ENCODE assay signal across 23 mouse cellular contexts in genomic region chr4:137315061-137315460, GRCm38 (mm10). TPM values are rescaled to one million over a fixed set of nuclear protein-coding genes. Genes with fewer than 3 reads are reported as not detected.
DNase-seq lines count a peak whose midpoint lies in the region; ATAC-seq and TF ChIP-seq lines count a peak whose summit lies in the region.
"Had no signal": no experiment of that assay in that cellular context is flagged by ENCODE, and none has a peak within 500 bp of the region (broad histone marks: within the 10 kb centered on the region; RNA-seq: fewer than 3 reads in every experiment).

No protein-coding gene starts in this region.

- no peak overlapping the region for H3K9ac ChIP-seq in hindbrain, embryonic 15.5 days
- no peak overlapping the region for H3K9ac ChIP-seq in midbrain, embryonic 13.5 days (replicated peaks)
- H3K9ac ChIP-seq in midbrain, embryonic 14.5 days (replicated peaks; ENCODE audit: low read length): no peak overlapping the region
- H3K9ac ChIP-seq: embryonic facial prominence, embryonic 12.5 days; embryonic facial prominence, embryonic 15.5 days; forebrain, postnatal 0 days; hindbrain, embryonic 13.5 days had no signal

- H3K4me3 ChIP-seq in gastrocnemius, adult 2 months: no peak overlapping the region
- H3K4me3 ChIP-seq in hindbrain, embryonic 15.5 days: no peak overlapping the region
- no peak overlapping the region for H3K4me3 ChIP-seq in hindbrain, embryonic 10.5 days
- H3K4me3 ChIP-seq in midbrain, embryonic 13.5 days (replicated peaks): no peak overlapping the region
- no peak overlapping the region for H3K4me3 ChIP-seq in midbrain, embryonic 14.5 days (replicated peaks; ENCODE audit: low read depth, low read length)
- H3K4me3 ChIP-seq: embryonic facial prominence, embryonic 12.5 days; embryonic facial prominence, embryonic 15.5 days; heart, embryonic 12.5 days; hindbrain, embryonic 13.5 days had no signal

- no peak for DNase-seq in gastrocnemius, adult 2 months
- DNase-seq in gastrocnemius, postnatal 36 days: no peak
- DNase-seq in hindbrain, embryonic 10.5 days (ENCODE audit: low spot score): no peak
- no peak for DNase-seq in midbrain, embryonic 14.5 days
- DNase-seq: adrenal gland, postnatal 14 days; cerebellum, adult 11 months; cerebellum, adult 2 months; cerebellum, adult 9-11 months; forebrain, postnatal 0 days; heart, postnatal 14 days had no signal

- 0 out of 2 replicates have a peak, but pooled peaks have one; percentile 16 for ATAC-seq in hindbrain, embryonic 15.5 days (ENCODE audit: low FRiP score, low read depth)
- ATAC-seq in midbrain, embryonic 13.5 days: no peak
- ATAC-seq in midbrain, embryonic 14.5 days (ENCODE audit: low FRiP score, low TSS enrichment): no peak
- ATAC-seq: forebrain, embryonic 14.5 days; forebrain, postnatal 0 days; hindbrain, postnatal 0 days; inflammation-experienced regulatory T-cells, adult 6 months; Patski had no signal

- peaks cover 14% of the 10 kb centered on the region for H3K36me3 ChIP-seq in hindbrain, embryonic 15.5 days
- peaks cover 52% of the 10 kb centered on the region for H3K36me3 ChIP-seq in hindbrain, embryonic 10.5 days
- peaks cover 15% of the 10 kb centered on the region; the same call in 1 of the 2 replicates for H3K36me3 ChIP-seq in midbrain, embryonic 13.5 days
- H3K36me3 ChIP-seq in midbrain, embryonic 14.5 days (ENCODE audit: control insufficient read depth, insufficient read depth, low read length): peaks cover 23% of the 10 kb centered on the region

- H3K27me3 ChIP-seq in hindbrain, embryonic 15.5 days: no peaks in the 10 kb centered on the region
- no peaks in the 10 kb centered on the region for H3K27me3 ChIP-seq in hindbrain, embryonic 10.5 days (ENCODE audit: insufficient read depth, poor library complexity, severe bottlenecking)
- no peaks in the 10 kb centered on the region for H3K27me3 ChIP-seq in midbrain, embryonic 13.5 days
- H3K27me3 ChIP-seq in midbrain, embryonic 14.5 days (ENCODE audit: control insufficient read depth, insufficient read depth, low read length): no peaks in the 10 kb centered on the region
- H3K27me3 ChIP-seq: embryonic facial prominence, embryonic 12.5 days; embryonic facial prominence, embryonic 15.5 days; heart, embryonic 12.5 days; hindbrain, embryonic 13.5 days; Patski had no signal

- peak overlapping the region; percentile 86 for H3K27ac ChIP-seq in gastrocnemius, adult 2 months
- no peak overlapping the region for H3K27ac ChIP-seq in hindbrain, embryonic 15.5 days (replicated peaks)
- no peak overlapping the region for H3K27ac ChIP-seq in hindbrain, embryonic 10.5 days
- H3K27ac ChIP-seq in midbrain, embryonic 13.5 days: 0 out of 2 replicates have a peak overlapping the region, but pooled peaks have one; percentile 0
- H3K27ac ChIP-seq in midbrain, embryonic 14.5 days (replicated peaks; ENCODE audit: low read depth, low read length): no peak overlapping the region
- H3K27ac ChIP-seq: embryonic facial prominence, embryonic 15.5 days; hindbrain, embryonic 13.5 days; hindbrain, postnatal 0 days had no signal

- WGBS in hindbrain, embryonic 15.5 days: 88% methylated on average over 2 of the region's 2 CpGs
- 96% methylated on average over 2 of the region's 2 CpGs for WGBS in hindbrain, embryonic 10.5 days
- WGBS in midbrain, embryonic 13.5 days: 76% methylated on average over 2 of the region's 2 CpGs
- 82% methylated on average over 2 of the region's 2 CpGs for WGBS in midbrain, embryonic 14.5 days

- H3K4me1 ChIP-seq in hindbrain, embryonic 15.5 days (replicated peaks): no peaks in the 10 kb centered on the region
- no peaks in the 10 kb centered on the region for H3K4me1 ChIP-seq in hindbrain, embryonic 10.5 days (replicated peaks)
- H3K4me1 ChIP-seq in midbrain, embryonic 13.5 days (replicated peaks): peaks cover 9% of the 10 kb centered on the region
- no peaks in the 10 kb centered on the region for H3K4me1 ChIP-seq in midbrain, embryonic 14.5 days (ENCODE audit: control insufficient read depth, insufficient read depth, low read length)
- H3K4me1 ChIP-seq: embryonic facial prominence, embryonic 12.5 days had no signal

- intact Hi-C loops in gastrocnemius, adult 2 months (cut with DNase I): no loop called here
- intact Hi-C loops in gastrocnemius, postnatal 36 days (cut with DNase I): loop anchor here (5.0 kb wide), 1 partner anchor 37 kb away; no protein-coding TSS in a partner anchor

- H3K9me3 ChIP-seq in hindbrain, embryonic 15.5 days: no peaks in the 10 kb centered on the region
- no peaks in the 10 kb centered on the region for H3K9me3 ChIP-seq in hindbrain, embryonic 10.5 days
- H3K9me3 ChIP-seq in midbrain, embryonic 13.5 days: no peaks in the 10 kb centered on the region
- no peaks in the 10 kb centered on the region for H3K9me3 ChIP-seq in midbrain, embryonic 14.5 days (ENCODE audit: control insufficient read depth, low read length)
- H3K9me3 ChIP-seq: embryonic facial prominence, embryonic 12.5 days; embryonic facial prominence, embryonic 15.5 days; heart, embryonic 12.5 days; hindbrain, embryonic 13.5 days had no signal

- TF ChIP-seq CTCF in gastrocnemius, adult 2 months (IDR thresholded peaks at IDR 0.05): no peak

- no peak overlapping the region for H3K4me2 ChIP-seq in hindbrain, embryonic 15.5 days
- no peak overlapping the region for H3K4me2 ChIP-seq in midbrain, embryonic 13.5 days (replicated peaks)
- H3K4me2 ChIP-seq in midbrain, embryonic 14.5 days (ENCODE audit: low read length): no peak overlapping the region
- H3K4me2 ChIP-seq: embryonic facial prominence, embryonic 12.5 days; embryonic facial prominence, embryonic 15.5 days; heart, embryonic 12.5 days; hindbrain, embryonic 13.5 days had no signal

RNA-seq across cellular contexts. Expression of gene Wnt4, which starts 37.8 kb away (rescaled TPM):
- 10 to 100 TPM in 1 of 2 experiments, 1 to 10 TPM in 1; 9.2 to 13.0 TPM for total RNA-seq in gastrocnemius, adult 2 months (2021)
- total RNA-seq in gastrocnemius, postnatal 36 days (2021): 1 to 10 TPM; 5.7 to 9.8 TPM
- 3.8 and 3.9 TPM in 2 replicates for polyA plus RNA-seq in hindbrain, embryonic 15.5 days (2015; fragmentation: Nextera tagmentation; extraction: Ambion mirVana)
- 1.2 and 1.4 TPM in 2 replicates for polyA plus RNA-seq in hindbrain, embryonic 10.5 days (2016; fragmentation: Nextera tagmentation; extraction: Ambion mirVana)
- polyA plus RNA-seq in midbrain, embryonic 13.5 days (2015; fragmentation: Nextera tagmentation; extraction: Ambion mirVana): 0.59 and 1.4 TPM in 2 replicates
- polyA plus RNA-seq in midbrain, embryonic 14.5 days (2014; fragmentation: Nextera tagmentation; extraction: Ambion mirVana): 0.94 and 1.4 TPM in 2 replicates
- total RNA-seq: common myeloid progenitor, adult 5-6 weeks; granulocyte monocyte progenitor cell, adult 5-6 weeks; hematopoietic stem cell, adult 5-6 weeks had no signal

RNA-seq across cellular contexts. Expression of gene Cdc42, which starts 42.5 kb away (rescaled TPM):
- total RNA-seq in gastrocnemius, adult 2 months (2021): 100 to 1,000 TPM; 169 to 187 TPM
- 100 to 1,000 TPM; 158 to 176 TPM for total RNA-seq in gastrocnemius, postnatal 36 days (2021)
- 931 and 940 TPM in 2 replicates for polyA plus RNA-seq in hindbrain, embryonic 15.5 days (2015; fragmentation: Nextera tagmentation; extraction: Ambion mirVana)
- polyA plus RNA-seq in hindbrain, embryonic 10.5 days (2016; fragmentation: Nextera tagmentation; extraction: Ambion mirVana): 592 and 604 TPM in 2 replicates
- 749 and 804 TPM in 2 replicates for polyA plus RNA-seq in midbrain, embryonic 13.5 days (2015; fragmentation: Nextera tagmentation; extraction: Ambion mirVana)
- polyA plus RNA-seq in midbrain, embryonic 14.5 days (2014; fragmentation: Nextera tagmentation; extraction: Ambion mirVana): 984 and 991 TPM in 2 replicates

Comparison
In these comparisons a context has a peak if more than half of its experiments do, and no peak if none do; other contexts are left out.
1. H3K27ac ChIP-seq: peak in gastrocnemius, adult 2 months (single experiment) and midbrain, embryonic 13.5 days (single experiment); none in hindbrain, embryonic 15.5 days (single experiment), hindbrain, embryonic 10.5 days (single experiment) and midbrain, embryonic 14.5 days (single experiment).